Mouse (Mus musculus) hindbrain, embryonic 14.5 days (tissue): ENCODE results near the gene Pde4a. TPM values are rescaled to one million over a fixed set of nuclear protein-coding genes. Genes with fewer than 3 reads are reported as not detected.

Experiments
- ATAC-seq: fragments of 200-750 bp; cut with Nextera tagmentation; 2 replicates; pipeline ENCODE4 v1.8.0; 2017; ENCODE audit warnings: moderate number of reproducible peaks, mild to moderate bottlenecking, moderate TSS enrichment, moderate library complexity; ENCODE audit not compliant: low FRiP score
- DNase-seq: peaks from one replicate; pipeline ENCODE4 v3.0.0-alpha.2; 2015; ENCODE audit warnings: low spot score
- H3K27ac ChIP-seq: fragments of 300-500 bp; sonication (generic); 2 replicates; pipeline ENCODE4 v1.5.1; 2014; ENCODE audit warnings: mild to moderate bottlenecking, moderate library complexity
- H3K27me3 ChIP-seq: fragments of 300-500 bp; sonication (generic); 2 replicates; pipeline ENCODE4 v1.6.1; 2014; ENCODE audit warnings: mild to moderate bottlenecking, low read length, mixed read lengths; ENCODE audit not compliant: control insufficient read depth, insufficient read depth
- H3K36me3 ChIP-seq: fragments of 300-500 bp; sonication (generic); replicated peaks from 2 replicates; pipeline ENCODE4 v1.6.1; 2014; ENCODE audit not compliant: control insufficient read depth, insufficient read depth
- H3K4me1 ChIP-seq: fragments of 300-500 bp; sonication (generic); replicated peaks from 2 replicates; pipeline ENCODE4 v1.6.1; 2014; ENCODE audit warnings: antibody characterized with exemption, low read length, mixed read lengths; ENCODE audit not compliant: control insufficient read depth, insufficient read depth
- H3K4me2 ChIP-seq: fragments of 300-500 bp; sonication (generic); replicated peaks from 2 replicates; pipeline ENCODE4 v1.6.1; 2014; ENCODE audit warnings: mild to moderate bottlenecking, moderate library complexity
- H3K4me3 ChIP-seq: fragments of 300-500 bp; sonication (generic); replicated peaks from 2 replicates; pipeline ENCODE4 v1.5.1; 2014; ENCODE audit warnings: mild to moderate bottlenecking, low read length
- H3K9ac ChIP-seq: fragments of 300-500 bp; sonication (generic); 2 replicates; pipeline ENCODE4 v1.6.1; 2014
- H3K9me3 ChIP-seq: fragments of 300-500 bp; sonication (generic); 2 replicates; pipeline ENCODE4 v1.6.1; 2016; ENCODE audit warnings: low read length; ENCODE audit not compliant: control insufficient read depth
- WGBS: fragments of 180-500 bp; shearing (Covaris S2); extraction: QIAGEN DNeasy Blood & Tissue Kit; methylation state at CpG from one replicate; pipeline ENCODE4 v1.1.7; 2014; 5-methylcytosine and 5-hydroxymethylcytosine counted together
- polyA plus RNA-seq: library from polyadenylated mRNA; unstranded; fragments of >200 nt; fragmentation: Nextera tagmentation; extraction: Ambion mirVana; gene quantifications from 2 replicates; pipeline ENCODE4 v1.2.1, GENCODE M21; 2014

Pde4a gene
- polyA plus RNA-seq, 1 experiment from 2014 or later, result 28.8 TPM

DNA sequence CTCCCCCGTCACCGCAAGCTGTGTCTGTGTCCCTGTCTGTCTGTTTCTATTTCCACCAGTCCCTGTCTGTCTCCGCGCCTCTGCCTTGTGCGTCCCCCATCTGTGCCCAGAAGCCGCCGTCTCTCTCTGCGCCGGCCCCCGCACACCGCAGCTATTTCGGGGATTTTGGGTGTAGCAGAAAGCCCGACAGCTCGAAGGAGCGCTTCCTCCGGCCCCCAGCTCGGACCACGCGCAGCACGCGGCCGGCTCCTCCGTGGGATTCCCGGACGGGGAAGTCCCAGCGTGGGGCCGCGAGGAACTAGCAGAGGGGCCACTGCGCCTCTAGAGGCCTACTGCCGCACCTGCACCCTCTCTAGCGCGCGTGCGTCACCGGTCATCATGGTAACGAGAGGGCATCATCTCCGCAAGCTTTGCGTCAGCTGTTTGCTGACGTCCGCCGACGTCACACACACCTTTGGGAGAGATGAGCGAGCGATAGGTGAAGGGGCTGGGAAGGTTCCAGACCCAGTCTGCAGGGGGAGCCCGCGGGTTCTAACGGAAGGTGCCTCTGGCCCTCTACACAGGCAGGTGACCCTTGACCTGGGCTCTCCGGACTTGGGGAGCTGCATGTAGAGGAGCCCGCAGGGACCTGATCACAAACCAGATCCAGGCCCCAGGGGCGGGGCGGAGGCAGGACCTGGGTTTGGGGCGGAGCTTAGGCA lies 4.2 kb upstream of the Pde4a start:
- Histone ChIP-seq H3K36me3 (no peaks in the 10 kb centered on the region), H3K4me3 (peak overlapping the region; percentile 48), H3K9me3 (no peaks in the 10 kb centered on the region), H3K4me2 (peak overlapping the region; percentile 73), H3K27ac (no peak overlapping the region; the same call in 1 of the 2 replicates), H3K9ac (peak overlapping the region; percentile 71), H3K27me3 (peaks cover 48% of the 10 kb centered on the region), H3K4me1 (peaks cover 11% of the 10 kb centered on the region)
- peak; percentile 64 for ATAC-seq
- WGBS, result under 1% methylated on average over 52 of the region's 52 CpGs
- peak; percentile 84 for DNase-seq

GRCm38 (mm10) chr9:21163086-21164050 lies 2.1 kb upstream of the Pde4a start:
- no peak overlapping the region for H3K4me3 ChIP-seq
- no peak overlapping the region for H3K27ac ChIP-seq
- no peaks in the 10 kb centered on the region for H3K9me3 ChIP-seq
- DNase-seq (no peak), ATAC-seq (no peak)
- peak overlapping the region; percentile 67 for H3K4me2 ChIP-seq
- WGBS, result 37% methylated on average over 11 of the region's 11 CpGs
- peaks cover 66% of the 10 kb centered on the region for H3K27me3 ChIP-seq
- H3K36me3 ChIP-seq, result no peaks in the 10 kb centered on the region
- H3K4me1 ChIP-seq, result peaks cover 13% of the 10 kb centered on the region
- no peak overlapping the region for H3K9ac ChIP-seq

DNA sequence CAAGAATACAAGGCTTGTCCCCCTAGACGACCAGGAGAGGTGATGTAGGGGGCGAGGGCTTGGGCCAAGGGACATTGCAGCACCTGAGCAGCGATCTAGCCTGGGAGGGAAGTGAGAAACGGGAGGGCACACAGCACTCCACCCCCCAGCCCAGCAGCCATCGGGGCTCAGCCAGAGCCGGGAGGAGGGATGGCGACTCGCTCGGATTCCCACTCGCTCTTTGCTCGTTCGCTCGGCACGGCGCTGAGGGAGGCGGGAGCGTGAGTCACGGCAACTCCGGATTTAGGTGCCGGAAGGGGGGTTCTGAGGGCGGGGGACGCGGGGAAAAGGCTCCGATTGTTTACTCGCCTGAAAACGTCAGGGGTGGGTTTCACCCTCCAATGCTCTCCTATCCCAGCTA lies 1.4 kb upstream of the Pde4a start:
- WGBS, result 1% methylated on average over 26 of the region's 26 CpGs
- ATAC-seq (no peak), DNase-seq (no peak)
- Histone ChIP-seq H3K4me3 (peak overlapping the region; percentile 42; the same call in 1 of the 2 replicates), H3K27me3 (peaks cover 66% of the 10 kb centered on the region), H3K4me1 (peaks cover 13% of the 10 kb centered on the region), H3K27ac (no peak overlapping the region), H3K9me3 (no peaks in the 10 kb centered on the region), H3K36me3 (no peaks in the 10 kb centered on the region), H3K9ac (no peak overlapping the region), H3K4me2 (peak overlapping the region; percentile 67)

DNA sequence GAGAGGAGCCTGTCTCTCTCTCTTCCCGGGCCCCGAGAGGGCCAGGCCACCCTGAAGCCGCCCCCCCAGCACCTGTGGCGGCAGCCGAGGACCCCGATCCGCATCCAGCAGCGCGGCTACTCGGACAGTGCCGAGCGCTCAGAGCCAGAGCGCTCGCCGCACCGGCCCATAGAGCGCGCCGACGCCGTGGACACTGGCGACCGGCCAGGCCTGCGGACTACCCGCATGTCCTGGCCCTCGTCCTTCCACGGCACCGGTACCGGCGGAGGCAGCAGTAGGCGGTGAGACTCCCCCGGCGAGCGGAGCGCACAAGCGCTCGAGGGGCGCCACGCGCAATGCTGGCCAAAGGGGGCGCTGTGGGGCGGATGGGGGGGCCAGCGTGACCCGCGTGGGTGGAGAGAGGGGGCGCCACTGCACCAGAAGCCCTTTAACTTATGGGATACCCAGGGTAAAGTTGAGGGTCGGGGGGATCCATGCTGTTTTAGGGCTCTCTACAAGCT lies 488 bp downstream of the Pde4a start:
- peak overlapping the region; percentile 55 for H3K9ac ChIP-seq
- no peak overlapping the region for H3K27ac ChIP-seq
- H3K4me2 ChIP-seq, result peak overlapping the region; percentile 67
- H3K9me3 ChIP-seq, result no peaks in the 10 kb centered on the region
- H3K4me3 ChIP-seq, result peak overlapping the region; percentile 42
- under 1% methylated on average over 47 of the region's 47 CpGs for WGBS
- no peaks in the 10 kb centered on the region for H3K36me3 ChIP-seq
- peaks cover 13% of the 10 kb centered on the region for H3K4me1 ChIP-seq
- no peak for DNase-seq
- H3K27me3 ChIP-seq, result peaks cover 66% of the 10 kb centered on the region
- ATAC-seq, result no peak

GRCm38 (mm10) chr9:21166516-21166915 lies 1.0 kb downstream of the Pde4a start:
- peaks cover 66% of the 10 kb centered on the region for H3K27me3 ChIP-seq
- 40% methylated on average over 3 of the region's 3 CpGs for WGBS
- no peak for DNase-seq

GRCm38 (mm10) chr9:21167140-21168097 lies 1.9 kb downstream of the Pde4a start:
- H3K4me3 ChIP-seq, result no peak overlapping the region
- H3K4me2 ChIP-seq, result peak overlapping the region; percentile 2; the same call in 1 of the 2 replicates
- H3K27ac ChIP-seq, result peak overlapping the region; percentile 39; the same call in 1 of the 2 replicates
- no peaks in the 10 kb centered on the region for H3K36me3 ChIP-seq
- peaks cover 57% of the 10 kb centered on the region for H3K27me3 ChIP-seq
- H3K4me1 ChIP-seq, result peaks cover 13% of the 10 kb centered on the region
- DNase-seq (no peak), ATAC-seq (no peak)
- peak overlapping the region; percentile 25; the same call in 1 of the 2 replicates for H3K9ac ChIP-seq
- WGBS, result 65% methylated on average over 10 of the region's 10 CpGs
- H3K9me3 ChIP-seq, result no peaks in the 10 kb centered on the region

More at GRCm38 (mm10) chr9:21166516-21166915, 1.0 kb downstream of the Pde4a start:
- H3K27ac ChIP-seq, result no peak overlapping the region
- peak overlapping the region; percentile 67 for H3K4me2 ChIP-seq
- H3K4me3 ChIP-seq, result peak overlapping the region; percentile 42
- no peaks in the 10 kb centered on the region for H3K9me3 ChIP-seq
- 0 out of 2 replicates have a peak overlapping the region, but pooled peaks have one; percentile 55 for H3K9ac ChIP-seq
- H3K36me3 ChIP-seq, result no peaks in the 10 kb centered on the region
- ATAC-seq, result no peak
- peaks cover 13% of the 10 kb centered on the region for H3K4me1 ChIP-seq

GRCm38 (mm10) chr9:21168161-21169123 lies 2.9 kb downstream of the Pde4a start:
- Histone ChIP-seq H3K27ac (peak overlapping the region; percentile 39; the same call in 1 of the 2 replicates), H3K4me1 (peaks cover 13% of the 10 kb centered on the region), H3K36me3 (no peaks in the 10 kb centered on the region), H3K9ac (peak overlapping the region; percentile 25; the same call in 1 of the 2 replicates), H3K9me3 (no peaks in the 10 kb centered on the region), H3K4me3 (no peak overlapping the region), H3K27me3 (peaks cover 47% of the 10 kb centered on the region), H3K4me2 (peak overlapping the region; percentile 2; the same call in 1 of the 2 replicates)
- DNase-seq (peak; percentile 72), ATAC-seq (no peak)
- WGBS, result 13% methylated on average over 30 of the region's 30 CpGs
